Mouse (Mus musculus) gastrocnemius, adult 8-10 months (tissue): ENCODE measurements around the gene Srgap2. TPM values are rescaled to one million over a fixed set of nuclear protein-coding genes. Genes with fewer than 3 reads are reported as not detected.
"Not testable (repeated sequence)": the region's sequence is repeated elsewhere in the genome, so short reads cannot be mapped to it uniquely, and the experiment has no call there.

Experiments
- DNase-seq, 2 experiments: peaks; one replicate each; pipeline ENCODE4 v3.0.0; 2022; ENCODE audit warnings: low spot score in 2 of 2
- total RNA-seq, 4 experiments: library from RNA; stranded (reverse); gene quantifications; 2 replicates each; pipeline ENCODE4 v1.2.4; 2022

Gene Srgap2
- total RNA-seq, 4 experiments from 2014 or later: 7.5 to 14.1 (median 10.9) TPM

- DNase-seq: no peak
Observed at GRCm38 (mm10) chr1:131346916-131347555, 180.1 kb downstream of the Srgap2 start.

GRCm38 (mm10) chr1:131345422-131346419 lies 181.4 kb downstream of the Srgap2 start:
- DNase-seq: no peak

- DNase-seq: no peak
Observed at GRCm38 (mm10) chr1:131344691-131345090, 182.5 kb downstream of the Srgap2 start.

DNA sequence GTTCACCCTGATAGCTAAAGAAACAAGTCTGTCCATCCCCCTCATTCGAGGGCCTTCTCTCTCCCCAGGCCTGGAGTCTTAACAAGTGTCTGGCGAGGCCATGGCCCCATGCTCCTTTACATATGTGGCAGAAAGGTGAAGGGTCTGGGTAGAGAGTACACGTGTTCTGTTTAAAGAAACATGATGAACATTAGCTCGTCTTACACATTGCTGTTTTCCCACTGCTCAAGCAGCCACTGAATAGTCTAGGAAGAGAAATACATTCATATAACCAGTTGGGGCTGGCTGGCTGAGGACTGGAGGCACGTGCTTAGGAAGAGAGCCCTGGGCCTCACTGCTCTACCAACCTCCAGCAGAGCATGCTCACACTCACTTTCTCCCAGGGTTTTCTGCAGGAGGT lies 191.1 kb downstream of the Srgap2 start:
- DNase-seq: no peak

DNA sequence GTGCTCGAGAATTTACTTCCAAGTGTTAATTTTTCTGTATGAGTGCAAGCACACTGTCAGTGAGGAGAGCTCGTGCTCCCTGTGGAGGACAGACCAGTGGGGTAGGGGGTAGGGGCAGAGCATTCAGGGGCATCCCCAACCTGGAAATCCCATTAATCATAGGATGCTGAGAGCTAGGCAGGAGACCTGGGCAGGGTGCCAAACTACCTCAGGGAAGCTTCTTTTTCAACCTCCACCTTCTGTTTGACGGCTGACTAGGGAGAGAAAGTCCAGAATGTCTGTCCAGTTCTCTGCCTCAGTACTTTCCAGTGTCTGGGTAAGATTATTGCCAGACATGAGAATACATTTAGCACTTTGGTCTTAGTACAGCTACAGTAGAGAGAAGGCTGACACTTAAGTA lies 191.5 kb downstream of the Srgap2 start:
- no peak for DNase-seq

DNA sequence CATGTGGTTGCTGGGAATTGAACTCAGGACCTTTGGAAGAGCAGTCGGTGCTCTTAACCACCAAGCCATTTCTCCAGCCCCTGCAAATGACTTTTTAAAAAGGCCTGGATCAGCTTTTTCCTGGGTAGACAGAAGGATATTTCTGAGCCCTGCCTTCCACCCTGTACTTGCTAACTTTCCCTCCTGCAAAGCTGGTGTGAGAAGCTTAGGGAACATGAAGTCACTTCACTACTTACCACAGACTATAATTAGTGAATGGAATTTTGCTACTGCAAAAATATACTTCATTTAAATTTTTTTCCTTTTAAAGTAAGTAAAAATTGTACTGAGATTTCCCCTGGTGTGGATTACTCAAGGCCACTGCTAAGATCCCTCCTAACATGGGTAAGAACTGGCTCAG lies 196.0 kb downstream of the Srgap2 start:
- no peak for DNase-seq

DNA sequence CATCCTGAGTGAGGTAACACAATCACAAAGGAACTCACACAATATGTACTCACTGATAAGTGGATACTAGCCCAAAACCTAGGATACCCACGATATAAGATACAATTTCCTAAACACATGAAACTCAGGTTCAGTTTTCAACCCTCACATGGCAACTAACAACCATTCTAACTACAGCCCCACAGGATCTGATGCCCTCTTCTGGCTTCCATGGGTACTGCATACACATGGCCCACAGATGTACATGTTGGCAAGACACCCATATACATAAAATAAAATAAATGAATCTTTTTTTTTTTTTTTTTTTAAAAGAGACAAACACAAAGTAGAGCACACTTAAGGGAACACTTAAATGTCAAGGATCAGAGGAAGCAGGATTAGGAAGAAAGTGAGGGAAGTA lies 198.1 kb downstream of the Srgap2 start:
- DNase-seq: not testable (repeated sequence)

- no peak for DNase-seq
Observed at GRCm38 (mm10) chr1:131327167-131327566, 200.0 kb downstream of the Srgap2 start.

GRCm38 (mm10) chr1:131324816-131325463 lies 202.2 kb downstream of the Srgap2 start:
- DNase-seq: no peak

- no peak for DNase-seq
Observed at GRCm38 (mm10) chr1:131319598-131320330, 207.4 kb downstream of the Srgap2 start.

DNA sequence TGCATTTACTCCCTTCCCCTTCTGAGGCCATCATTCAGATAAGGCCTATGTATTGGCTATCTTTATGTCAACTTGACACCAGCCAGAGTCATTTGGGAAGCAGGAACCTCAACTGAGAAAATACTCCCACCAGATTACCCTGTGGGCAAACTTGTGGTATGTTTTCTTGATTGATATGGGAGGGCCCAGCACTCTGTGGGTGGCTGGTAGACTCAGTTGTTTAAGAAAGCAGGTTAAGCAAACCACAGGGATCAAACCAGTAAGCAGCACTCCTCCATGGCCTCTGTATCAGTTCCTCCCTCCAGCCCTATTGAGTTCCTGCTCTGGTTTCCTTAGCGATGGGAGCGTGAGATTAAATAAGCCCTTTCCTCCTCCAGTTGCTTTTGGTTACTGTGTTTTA lies 208.8 kb downstream of the Srgap2 start:
- no peak for DNase-seq

GRCm38 (mm10) chr1:131317625-131318024 lies 209.5 kb downstream of the Srgap2 start:
- DNase-seq: no peak

- no peak for DNase-seq
Observed at GRCm38 (mm10) chr1:131311284-131311683, 215.9 kb downstream of the Srgap2 start.

- no peak for DNase-seq
Observed at GRCm38 (mm10) chr1:131310237-131310818, 216.8 kb downstream of the Srgap2 start.

DNA sequence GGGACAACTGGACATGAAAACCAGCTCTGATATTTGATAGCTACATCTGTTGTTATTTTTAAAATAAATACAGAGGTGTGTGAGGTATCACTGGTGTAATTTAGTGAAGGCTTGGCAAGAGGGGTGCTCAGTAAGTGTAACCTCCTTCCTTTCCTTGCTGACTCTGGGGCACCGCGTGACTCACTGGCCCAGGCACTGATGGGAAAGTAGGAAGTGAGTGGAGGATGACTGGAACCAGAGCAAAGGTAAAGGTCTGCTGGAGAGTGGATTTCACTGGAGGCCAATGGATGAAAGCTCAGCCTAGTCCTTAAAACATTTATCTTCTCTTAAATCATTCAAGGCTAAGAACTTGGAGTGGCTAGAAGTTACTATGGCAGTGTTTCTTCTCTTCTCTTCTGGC lies 226.4 kb downstream of the Srgap2 start:
- DNase-seq: no peak

- no peak for DNase-seq
Observed at GRCm38 (mm10) chr1:131299788-131300187, 227.4 kb downstream of the Srgap2 start.

GRCm38 (mm10) chr1:131299240-131299639 lies 227.9 kb downstream of the Srgap2 start:
- no peak for DNase-seq

- DNase-seq: no peak
Observed at GRCm38 (mm10) chr1:131298171-131298570, 229.0 kb downstream of the Srgap2 start.

GRCm38 (mm10) chr1:131296726-131297125 lies 230.4 kb downstream of the Srgap2 start:
- DNase-seq: no peak

- DNase-seq: no peak
Observed at GRCm38 (mm10) chr1:131295200-131295599, 232.0 kb downstream of the Srgap2 start.

DNA sequence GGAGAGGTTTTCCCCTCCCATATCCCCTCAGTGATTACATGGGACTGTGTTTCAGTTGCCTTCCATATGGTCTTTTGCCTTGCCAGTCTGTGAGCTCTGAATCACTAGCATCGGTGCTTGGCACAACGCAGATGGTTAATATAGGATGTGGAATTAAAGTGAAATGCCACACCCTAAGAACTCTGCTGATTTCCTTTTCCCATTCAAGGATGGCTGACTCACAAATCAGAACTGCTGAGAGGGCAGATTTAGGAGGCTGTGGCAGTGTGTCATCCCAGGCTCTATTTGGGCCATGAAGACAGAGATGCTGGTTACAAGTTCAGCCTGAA lies 233.3 kb downstream of the Srgap2 start:
- no peak for DNase-seq
